Mouse (Mus musculus): ENCODE data around the gene Tmem183a. TPM values are rescaled to one million over a fixed set of nuclear protein-coding genes. Genes with fewer than 3 reads are reported as not detected.

Gene Tmem183a
- polyA plus RNA-seq, 1 experiment, result 13.0 TPM

- H3K36me3 ChIP-seq (replicated peaks; ENCODE audit: low read length), result no peaks in the 10 kb centered on the region
- peak overlapping the region; percentile 81 for H3K4me3 ChIP-seq (replicated peaks)
- H3K27me3 ChIP-seq (replicated peaks), result peaks cover 24% of the 10 kb centered on the region
- no peak for TF ChIP-seq GATA1 (IDR thresholded peaks at IDR 0.05; ENCODE audit: borderline replicate concordance, low read length)
- no peak for TF ChIP-seq FLI1 (IDR thresholded peaks at IDR 0.05; ENCODE audit: low read length)
- H3K9me3 ChIP-seq, result no peaks in the 10 kb centered on the region; the same call in 1 of the 2 replicates
- peaks cover 57% of the 10 kb centered on the region for H3K4me1 ChIP-seq
Measured at GRCm38 (mm10) chr1:134302568-134303238, 59.1 kb downstream of the Tmem183a start.

GRCm38 (mm10) chr1:134298636-134299411, 63.0 kb downstream of the Tmem183a start:
- peaks cover 8% of the 10 kb centered on the region for H3K9me3 ChIP-seq
- TF ChIP-seq FLI1 (IDR thresholded peaks at IDR 0.05; ENCODE audit: low read length), result no peak
- TF ChIP-seq GATA1 (IDR thresholded peaks at IDR 0.05; ENCODE audit: borderline replicate concordance, low read length), result no peak
- H3K4me1 ChIP-seq, result peaks cover 62% of the 10 kb centered on the region
- peak overlapping the region; percentile 91 for H3K4me3 ChIP-seq (replicated peaks)
- H3K36me3 ChIP-seq (replicated peaks; ENCODE audit: low read length), result no peaks in the 10 kb centered on the region
- H3K27me3 ChIP-seq (replicated peaks), result peaks cover 30% of the 10 kb centered on the region

GRCm38 (mm10) chr1:134297265-134297664, 64.5 kb downstream of the Tmem183a start:
- Histone ChIP-seq H3K36me3 (replicated peaks; ENCODE audit: low read length) (no peaks in the 10 kb centered on the region), H3K27me3 (replicated peaks) (peaks cover 30% of the 10 kb centered on the region), H3K4me3 (replicated peaks) (no peak overlapping the region), H3K9me3 (peaks cover 8% of the 10 kb centered on the region), H3K4me1 (peaks cover 49% of the 10 kb centered on the region)
- TF ChIP-seq GATA1 (IDR thresholded peaks at IDR 0.05; ENCODE audit: borderline replicate concordance, low read length) (no peak), FLI1 (IDR thresholded peaks at IDR 0.05; ENCODE audit: low read length) (no peak)

Other genes starting within 250 kb of the Tmem183a start
- 5.0 TPM in 1 of 2 replicates, not detected in the other for gene Chil1, start 179.8 kb downstream of the Tmem183a start, polyA plus RNA-seq (2012; ENCODE audit: insufficient read depth, low replicate concordance)
- not detected in 2 replicates for gene Mybph, start 168.5 kb downstream of the Tmem183a start, polyA plus RNA-seq (2012; ENCODE audit: insufficient read depth, low replicate concordance)
- 0.50 TPM in 1 of 2 replicates, not detected in the other for gene Adora1, start 126.5 kb downstream of the Tmem183a start, polyA plus RNA-seq (2012; ENCODE audit: insufficient read depth, low replicate concordance)
- gene Myog, start 72.0 kb downstream of the Tmem183a start, polyA plus RNA-seq (2012; ENCODE audit: insufficient read depth, low replicate concordance), result not detected in 2 replicates
- 1.9 and 2.1 TPM in 2 replicates for gene Ppfia4, start 29.1 kb downstream of the Tmem183a start, polyA plus RNA-seq (2012; ENCODE audit: insufficient read depth, low replicate concordance)
- gene 4933406M09Rik, start 24.0 kb upstream of the Tmem183a start, polyA plus RNA-seq (2012; ENCODE audit: insufficient read depth, low replicate concordance), result 0.16 TPM in 1 of 2 replicates, not detected in the other
- 10.9 TPM in 1 of 2 replicates, not detected in the other for gene Cyb5r1, start 43.6 kb upstream of the Tmem183a start, polyA plus RNA-seq (2012; ENCODE audit: insufficient read depth, low replicate concordance)
- 65.2 and 119 TPM in 2 replicates for gene Adipor1, start 53.4 kb upstream of the Tmem183a start, polyA plus RNA-seq (2012; ENCODE audit: insufficient read depth, low replicate concordance)
- 0.20 TPM in 1 of 2 replicates, not detected in the other for gene Klhl12, start 93.6 kb upstream of the Tmem183a start, polyA plus RNA-seq (2012; ENCODE audit: insufficient read depth, low replicate concordance)
- 4.8 and 5.0 TPM in 2 replicates for gene Rabif, start 132.7 kb upstream of the Tmem183a start, polyA plus RNA-seq (2012; ENCODE audit: insufficient read depth, low replicate concordance)
- not detected in 2 replicates for gene Mgat4e, start 187.7 kb upstream of the Tmem183a start, polyA plus RNA-seq (2012; ENCODE audit: insufficient read depth, low replicate concordance)
- gene Kdm5b, start 198.2 kb upstream of the Tmem183a start, polyA plus RNA-seq (2012; ENCODE audit: insufficient read depth, low replicate concordance), result 0.63 and 1.8 TPM in 2 replicates

Data from megakaryocyte, embryonic 14.5 days (primary cell).